Mouse (Mus musculus): Measurements from ENCODE around the gene Celf5.

Gene Celf5

DNA sequence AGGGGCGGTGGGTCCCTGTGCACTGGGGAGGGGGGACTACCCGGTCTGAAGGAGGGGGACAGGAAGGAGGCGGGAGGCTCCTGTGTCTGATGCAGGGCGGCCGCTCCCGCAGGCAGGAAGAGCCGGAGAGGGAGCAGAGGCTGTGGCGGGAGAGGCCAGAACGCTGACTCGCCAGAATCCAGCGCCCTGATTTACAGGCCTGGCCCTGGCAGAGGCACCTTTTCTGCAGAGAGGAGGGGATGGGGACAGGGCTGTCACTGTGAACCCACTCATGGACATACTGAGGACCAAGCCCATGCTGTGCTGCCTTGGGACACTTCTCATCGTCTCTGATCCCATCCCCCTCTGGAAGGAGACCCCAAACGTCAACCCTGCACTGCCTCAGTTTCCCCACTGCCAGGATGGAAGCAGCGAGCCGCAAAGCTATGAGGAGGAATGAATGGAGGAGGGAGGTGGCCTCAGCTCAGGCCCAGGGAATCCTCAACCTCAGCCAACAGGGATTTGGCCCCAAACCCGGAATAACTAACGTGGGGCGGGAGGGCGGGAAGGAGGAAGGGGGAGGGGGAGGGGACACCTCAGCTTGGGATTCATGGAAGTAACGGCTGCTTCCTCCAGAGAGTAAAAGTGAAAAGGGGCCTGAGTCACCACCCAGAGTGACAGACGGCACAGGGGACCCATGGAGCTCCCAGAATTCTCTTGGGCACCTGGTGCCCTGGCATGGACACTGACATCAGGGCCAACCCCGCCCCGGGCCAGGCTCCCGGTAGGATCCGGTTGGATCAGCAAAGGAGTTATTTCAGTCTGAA, 58.1 kb downstream of the Celf5 start:
- peak; percentile 13 for DNase-seq

DNA sequence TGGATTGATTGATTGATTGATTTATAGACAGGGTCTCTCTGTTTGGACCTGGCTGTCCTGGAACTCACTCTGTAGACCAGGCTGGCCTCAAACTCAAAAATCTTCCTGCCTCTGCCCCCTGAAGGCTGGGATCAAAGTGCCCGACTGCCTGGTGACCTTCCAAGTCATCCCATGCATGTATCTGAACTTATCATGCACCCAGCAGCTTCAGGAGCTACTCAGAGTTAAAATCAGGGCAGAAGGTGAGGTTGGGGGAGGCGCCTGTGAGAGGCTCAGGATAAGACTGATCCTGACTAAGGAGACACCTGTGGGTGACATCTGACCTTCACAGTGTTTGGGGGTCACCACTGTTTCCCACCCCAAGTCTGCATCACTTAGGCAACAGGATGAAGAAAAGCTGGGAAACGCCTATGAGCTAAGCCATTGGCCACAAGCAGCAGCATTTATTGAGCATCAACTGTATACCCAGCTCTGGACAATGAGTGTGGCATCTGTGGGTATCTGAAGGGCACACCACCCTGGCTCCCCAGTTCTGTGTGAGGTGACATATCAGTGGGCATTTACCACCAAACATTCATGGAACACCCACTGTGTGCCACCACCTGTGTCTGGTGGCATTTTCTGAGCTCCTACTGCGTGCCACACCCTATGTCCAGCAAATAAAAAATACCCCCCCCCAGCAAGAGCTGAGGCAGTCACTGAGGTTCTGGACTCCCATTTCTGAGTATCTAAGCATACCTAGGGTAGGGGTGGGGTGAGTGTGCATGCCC, 58.8 kb downstream of the Celf5 start:
- peak; percentile 3 for DNase-seq

DNA sequence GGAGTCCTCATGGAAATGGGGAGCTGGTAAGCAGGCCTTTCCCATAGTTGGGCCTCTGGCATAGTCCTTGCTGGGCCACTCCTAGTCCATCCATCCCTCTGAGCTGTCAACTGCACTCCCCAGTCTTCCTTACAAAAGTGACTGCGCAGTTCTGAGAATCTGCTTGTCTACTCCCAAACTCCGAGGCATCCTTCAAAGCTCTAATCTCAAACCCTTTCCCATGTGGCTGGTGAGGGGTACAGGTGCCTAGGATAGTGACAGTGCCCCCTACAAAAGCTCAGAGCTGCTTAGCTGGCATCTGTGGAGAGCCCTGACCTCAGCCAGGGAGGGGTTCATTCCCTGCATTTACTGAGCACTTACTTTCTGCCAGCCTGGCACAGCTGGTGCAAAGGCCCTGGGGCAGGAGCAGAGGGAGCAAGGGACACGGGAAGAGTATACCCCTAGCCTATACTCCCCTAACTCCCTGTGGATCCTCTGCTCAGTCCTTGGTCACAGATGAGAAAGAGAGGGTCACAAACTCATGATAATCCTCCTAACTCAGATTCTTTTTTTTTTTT, 59.8 kb downstream of the Celf5 start:
- peak; percentile 3 for DNase-seq

DNA sequence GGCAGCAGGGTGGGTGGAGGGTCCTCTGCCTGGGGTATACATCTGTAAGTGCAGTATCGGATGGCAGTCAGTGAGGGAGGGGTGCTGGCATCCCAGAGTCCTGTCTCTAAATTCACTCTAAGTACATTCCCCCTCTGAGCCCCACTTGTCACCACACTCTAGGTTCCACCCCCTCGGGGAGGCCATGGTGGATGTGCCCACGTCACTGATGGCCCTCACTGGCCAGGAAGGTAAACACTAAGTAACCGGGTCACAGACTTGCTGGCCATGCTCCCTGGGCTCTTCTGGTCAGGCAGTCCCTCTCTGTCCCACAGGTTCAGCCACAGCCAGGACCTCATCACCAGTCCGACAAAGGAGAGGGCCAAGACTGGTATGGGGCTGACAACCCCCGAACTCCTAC, 60.3 kb downstream of the Celf5 start:
- peak; percentile 2 for DNase-seq

DNA sequence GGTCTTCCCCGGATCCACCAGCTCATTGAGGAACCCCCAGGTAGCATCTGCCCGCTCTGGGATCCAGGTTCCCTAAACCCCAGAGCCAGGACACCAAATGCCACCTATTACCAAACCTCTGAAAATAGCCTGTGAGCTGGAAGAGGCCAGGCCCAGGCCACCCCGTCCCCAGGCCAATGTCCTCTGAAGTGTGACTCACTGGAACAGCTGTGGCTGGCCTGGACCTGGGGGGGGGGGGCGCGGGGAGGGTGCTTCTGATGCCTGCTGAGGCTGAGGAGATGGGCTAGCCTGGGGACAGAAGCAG, 60.8 kb downstream of the Celf5 start:
- DNase-seq, result peak; percentile 2

DNA sequence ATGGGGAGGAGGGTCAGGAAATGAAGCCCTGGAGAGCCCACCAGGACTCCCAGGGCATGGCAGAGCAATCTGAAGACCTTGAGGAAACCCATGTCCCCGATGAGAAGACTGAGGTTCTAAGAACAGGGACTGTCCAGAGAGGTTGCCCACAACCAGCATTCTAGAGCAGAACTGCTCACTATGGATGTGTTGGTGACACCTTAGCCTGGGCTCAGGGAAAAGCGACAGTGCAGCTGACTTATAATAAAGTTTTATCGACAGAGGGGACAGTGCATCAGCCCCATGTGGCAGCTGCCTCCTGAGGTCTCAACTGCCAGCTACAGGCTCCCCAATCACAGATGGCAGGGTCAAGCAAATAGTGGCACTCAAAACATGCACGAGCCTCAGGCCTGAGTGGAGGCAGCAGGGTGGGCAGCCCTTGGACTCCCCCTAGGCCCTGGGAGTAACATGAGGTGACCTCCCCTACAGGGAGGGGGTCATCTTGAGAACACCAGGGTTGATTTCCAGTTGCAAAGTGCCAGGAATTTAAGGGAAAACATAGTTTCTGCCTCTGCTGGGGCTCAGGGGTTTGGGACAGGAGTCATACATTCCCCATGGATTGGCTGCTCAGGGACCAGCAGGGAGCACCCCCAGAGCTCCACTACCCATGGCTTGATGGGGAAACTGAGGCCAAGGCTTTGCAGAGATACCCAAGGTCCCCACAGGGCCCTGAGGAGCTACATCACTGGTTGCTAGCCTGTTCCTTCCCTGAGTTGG, 61.3 kb downstream of the Celf5 start:
- peak; percentile 3 for DNase-seq

DNA sequence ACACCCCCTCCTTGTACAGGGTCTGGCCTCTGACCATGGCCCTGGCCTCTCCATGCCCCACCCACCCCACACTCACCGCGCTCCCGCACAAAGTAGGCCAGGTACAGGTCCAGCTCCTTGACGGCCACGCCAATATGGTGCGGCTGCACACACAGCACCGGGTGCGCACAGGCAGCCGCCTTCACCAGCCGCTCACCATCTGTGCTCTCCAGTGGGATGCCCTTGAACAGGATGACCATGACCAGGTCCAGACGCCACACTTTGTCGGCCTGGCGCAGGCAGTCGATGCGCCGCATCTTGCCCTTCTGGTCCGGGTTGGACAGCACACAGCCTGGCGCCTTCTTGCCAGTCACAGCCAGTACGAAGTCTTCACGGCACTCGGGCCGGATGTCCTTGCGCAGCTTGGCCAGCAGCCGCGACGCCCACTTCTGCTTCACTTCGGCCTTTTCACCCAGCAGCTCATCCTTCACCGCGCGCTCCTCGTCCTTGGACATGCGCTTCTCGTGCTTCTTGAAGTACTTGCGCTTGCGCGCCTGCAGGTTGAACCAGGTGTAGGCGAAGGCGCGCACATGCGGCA, 62.2 kb downstream of the Celf5 start:
- DNase-seq, result peak; percentile 6

DNA sequence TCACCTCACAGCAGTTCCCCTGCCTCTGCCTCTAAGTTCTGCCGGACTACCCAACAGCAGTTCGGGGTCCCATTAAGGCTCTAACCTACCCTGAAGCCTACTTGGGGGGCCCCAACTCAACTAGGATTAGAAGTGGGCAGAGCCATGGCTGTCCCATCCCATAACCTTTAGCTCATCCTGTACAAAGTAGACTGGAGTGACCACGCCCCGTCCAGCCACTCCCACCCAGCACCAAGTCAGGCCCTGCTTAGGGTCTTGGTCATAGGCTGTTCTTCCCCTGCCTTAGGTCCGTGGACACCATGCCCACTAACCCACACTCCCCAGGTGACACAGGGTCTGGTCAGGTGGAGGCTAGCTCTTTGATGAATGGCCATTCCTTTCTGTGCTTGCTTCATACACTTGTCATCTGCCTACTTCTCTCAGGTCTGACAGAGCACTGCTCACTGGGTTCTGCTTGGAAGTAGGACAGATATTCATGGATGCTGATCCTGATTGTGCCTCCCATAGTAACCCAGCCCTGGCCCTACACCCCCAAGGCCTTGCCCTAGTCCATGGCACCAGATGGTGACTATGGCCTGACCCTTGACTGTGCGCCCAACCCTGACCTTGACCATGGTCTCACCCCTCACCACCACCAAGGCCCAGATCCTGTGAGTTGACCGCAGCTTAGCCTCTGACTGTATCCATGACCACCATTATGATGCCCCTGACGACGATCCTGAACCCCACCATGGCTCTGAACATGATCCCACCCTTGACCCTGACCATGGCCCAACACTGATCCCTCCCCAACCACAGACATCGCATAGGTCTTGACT, 63.2 kb downstream of the Celf5 start:
- DNase-seq, result no peak

DNA sequence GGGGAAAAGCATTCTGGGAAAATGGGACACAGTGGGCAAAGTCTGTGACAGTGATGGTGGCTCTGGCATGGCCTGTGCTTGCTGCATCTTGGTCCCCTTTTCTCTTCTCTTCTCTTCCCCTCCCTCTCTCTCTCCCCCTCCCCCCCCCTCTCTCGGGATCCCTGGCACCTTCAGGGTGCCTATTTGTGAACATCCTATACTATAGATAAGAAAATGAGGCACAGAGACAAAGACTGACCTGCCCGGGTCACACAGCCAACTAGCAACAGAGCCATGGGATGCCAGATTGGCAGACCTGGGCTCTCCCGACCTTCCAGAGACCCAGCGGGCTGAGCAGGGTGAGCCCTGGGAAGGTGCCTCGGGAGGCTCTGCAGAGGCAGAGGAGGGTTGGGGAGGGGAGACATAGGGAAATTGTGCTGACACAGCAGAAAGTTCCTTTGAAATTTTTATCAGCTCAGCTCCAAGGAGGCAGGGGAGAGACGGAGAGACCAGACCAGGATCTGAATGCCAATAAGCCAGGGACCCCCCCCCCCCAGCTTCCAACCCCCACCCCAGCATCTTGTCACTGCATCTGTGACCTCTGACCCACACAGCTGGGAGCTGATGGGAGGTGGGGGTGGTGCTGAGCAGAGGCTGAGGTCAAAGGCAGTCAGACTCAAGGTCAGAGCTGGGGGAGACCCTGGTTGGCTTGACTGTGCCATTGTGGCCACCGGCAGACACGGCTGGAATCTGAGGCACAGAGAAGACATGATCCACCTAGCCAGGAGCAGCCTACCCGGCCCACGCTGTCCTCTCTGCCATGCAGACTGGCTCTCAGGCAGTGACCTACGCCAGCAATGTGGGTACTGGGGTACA, 64.1 kb downstream of the Celf5 start:
- DNase-seq, result no peak

DNA sequence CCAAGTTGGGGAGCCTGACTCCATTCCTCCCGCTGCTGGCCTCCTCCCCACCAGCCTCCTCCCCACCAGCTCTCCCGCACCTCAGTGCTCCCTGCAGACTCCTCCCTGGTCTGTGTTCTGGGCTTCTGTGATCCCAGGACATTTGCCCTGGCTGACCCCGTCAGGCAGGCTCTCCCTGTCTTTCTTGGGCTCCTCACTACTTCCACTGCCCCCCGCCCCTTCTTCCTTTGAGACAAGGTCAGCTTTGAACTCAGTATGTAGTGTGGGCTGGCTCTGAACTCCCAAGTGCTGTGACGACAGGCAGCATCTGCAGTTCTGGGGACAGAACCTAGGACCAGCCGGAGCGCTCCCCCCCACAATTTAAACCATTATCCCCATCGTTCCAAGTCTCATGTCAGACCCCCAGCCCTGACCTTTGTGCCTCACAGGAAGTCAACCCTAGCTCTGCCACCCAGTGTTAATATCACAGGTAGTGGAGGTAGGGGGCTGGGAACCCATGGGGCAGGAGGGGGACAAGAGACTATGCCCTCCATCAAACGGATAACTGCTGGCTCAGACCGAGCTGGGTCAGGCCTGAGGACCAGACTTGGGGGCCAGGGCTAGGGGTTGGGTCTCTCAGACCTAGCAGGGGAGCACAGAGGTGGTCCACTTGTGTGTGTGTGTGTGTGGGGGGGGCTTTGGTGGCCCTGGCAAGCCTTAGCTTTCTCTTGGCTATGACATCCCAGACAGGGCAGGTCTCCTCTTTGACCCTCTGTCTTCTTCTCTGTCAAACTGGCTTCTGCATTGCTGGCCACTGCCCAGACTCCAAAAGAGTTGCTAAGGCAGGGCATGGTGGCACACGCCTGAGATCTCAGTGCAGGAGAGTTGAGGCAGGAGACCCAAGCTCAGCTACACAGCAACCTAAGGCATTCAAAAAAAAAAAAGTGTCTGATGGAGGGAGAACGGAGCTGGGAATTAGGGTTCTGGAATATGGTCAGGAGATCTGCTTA, 65.0 kb downstream of the Celf5 start:
- no peak for DNase-seq

DNA sequence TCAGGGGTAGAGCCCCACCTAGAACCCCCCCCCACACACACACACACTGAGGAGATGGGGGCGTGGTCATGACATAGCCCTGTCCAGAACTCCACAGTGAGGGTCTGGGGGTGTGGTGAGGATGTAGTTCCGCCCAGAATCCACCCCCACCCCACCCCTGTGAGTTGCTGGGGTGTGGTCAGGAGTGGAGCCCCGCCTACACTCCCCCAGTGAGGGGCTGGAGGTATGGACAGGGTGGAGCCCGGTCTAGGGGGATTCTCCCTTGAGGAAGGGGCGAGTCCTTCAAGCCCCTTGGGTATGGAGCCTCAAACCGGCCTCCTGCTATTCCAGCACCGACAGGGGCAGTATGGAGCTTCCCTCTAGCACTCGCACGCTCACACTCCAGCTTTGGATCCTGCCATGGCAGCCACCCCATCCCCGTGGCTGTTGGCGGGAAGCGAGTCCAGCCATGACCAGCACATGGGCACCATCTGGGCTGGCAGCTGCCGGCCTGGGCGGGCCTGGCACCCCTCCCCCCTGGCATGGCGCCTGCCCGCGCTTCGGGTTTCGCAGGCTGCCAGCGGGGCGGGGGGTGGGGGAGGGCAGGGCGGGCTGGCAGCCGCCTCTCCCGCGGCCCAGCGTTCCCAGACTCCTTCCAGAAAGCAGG, 65.8 kb downstream of the Celf5 start:
- peak; percentile 85 for DNase-seq

DNA sequence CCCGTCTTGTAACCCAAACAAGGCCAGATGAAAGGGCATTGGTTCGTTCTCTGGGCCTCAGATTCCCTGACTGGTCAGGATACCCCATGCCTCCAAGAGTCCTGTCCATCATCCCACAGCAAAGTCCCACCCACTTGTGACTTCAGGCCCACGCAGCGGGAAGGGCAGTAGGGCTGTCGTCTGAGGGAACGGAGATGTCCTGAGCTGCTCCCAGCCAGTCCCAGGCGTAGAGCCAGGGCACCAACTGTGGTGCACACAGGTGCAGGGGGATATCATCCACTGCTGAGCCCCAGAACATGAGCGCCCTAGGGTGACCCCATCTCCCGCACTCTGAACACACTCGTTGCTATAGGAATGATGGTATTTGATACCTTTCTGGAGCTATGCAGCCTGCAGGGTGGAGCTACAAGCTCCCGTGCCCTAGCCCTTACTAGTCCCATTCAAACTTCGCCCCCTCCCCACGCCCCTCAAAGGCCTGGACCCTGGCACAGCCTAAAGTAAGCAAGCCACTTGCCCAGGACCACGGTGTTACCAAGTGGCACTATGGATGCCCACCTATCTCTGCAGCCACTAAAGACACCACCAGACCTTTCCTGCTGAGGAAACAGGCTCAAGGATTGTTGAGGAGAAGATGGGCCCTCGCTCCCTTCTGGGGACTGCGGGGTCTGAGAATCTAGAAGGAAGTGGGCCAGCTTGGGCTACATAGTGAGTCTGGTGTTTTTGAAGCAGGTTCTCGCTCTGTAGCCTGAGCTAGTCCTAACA, 66.8 kb downstream of the Celf5 start:
- no peak for DNase-seq

DNA sequence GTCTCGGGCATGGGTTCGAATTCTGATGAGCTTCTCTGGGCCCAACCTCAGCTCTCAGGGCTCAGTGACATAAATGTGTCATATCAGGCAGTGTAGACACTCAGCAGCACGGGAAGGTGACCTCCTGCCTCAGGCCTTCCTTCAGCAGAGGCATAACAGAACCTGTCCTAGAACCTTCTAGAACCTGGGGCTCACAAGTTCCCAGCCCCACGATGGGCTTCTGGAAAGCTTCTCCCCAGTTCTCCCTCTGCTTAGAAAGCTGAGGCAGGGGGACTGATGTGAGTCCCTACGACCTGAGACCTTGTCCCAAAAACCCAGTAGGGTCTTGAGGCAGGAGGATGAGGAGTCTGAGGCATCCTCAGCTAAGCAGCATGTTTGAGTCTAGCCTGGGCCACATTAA, 67.4 kb downstream of the Celf5 start:
- DNase-seq, result no peak

DNA sequence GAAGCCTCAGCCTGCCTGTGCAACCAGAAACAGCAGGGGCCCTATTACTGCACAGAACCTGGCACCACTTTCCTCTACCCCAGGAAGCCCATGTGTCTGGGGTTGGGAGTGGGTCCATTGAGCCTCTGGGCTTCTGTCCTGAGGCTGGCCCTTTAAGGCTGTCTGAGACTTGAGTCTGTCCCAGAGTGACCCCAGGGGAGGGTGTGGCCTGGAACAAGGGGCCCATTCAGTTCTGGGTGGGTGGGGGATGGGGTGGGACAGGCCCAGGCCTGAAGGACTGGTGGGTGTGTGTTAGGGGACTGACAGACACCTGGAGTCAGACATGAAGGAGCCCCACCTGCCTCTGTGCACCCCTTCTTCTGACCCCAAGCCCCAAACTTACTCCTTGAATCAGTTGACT, 67.8 kb downstream of the Celf5 start:
- DNase-seq, result no peak

DNA sequence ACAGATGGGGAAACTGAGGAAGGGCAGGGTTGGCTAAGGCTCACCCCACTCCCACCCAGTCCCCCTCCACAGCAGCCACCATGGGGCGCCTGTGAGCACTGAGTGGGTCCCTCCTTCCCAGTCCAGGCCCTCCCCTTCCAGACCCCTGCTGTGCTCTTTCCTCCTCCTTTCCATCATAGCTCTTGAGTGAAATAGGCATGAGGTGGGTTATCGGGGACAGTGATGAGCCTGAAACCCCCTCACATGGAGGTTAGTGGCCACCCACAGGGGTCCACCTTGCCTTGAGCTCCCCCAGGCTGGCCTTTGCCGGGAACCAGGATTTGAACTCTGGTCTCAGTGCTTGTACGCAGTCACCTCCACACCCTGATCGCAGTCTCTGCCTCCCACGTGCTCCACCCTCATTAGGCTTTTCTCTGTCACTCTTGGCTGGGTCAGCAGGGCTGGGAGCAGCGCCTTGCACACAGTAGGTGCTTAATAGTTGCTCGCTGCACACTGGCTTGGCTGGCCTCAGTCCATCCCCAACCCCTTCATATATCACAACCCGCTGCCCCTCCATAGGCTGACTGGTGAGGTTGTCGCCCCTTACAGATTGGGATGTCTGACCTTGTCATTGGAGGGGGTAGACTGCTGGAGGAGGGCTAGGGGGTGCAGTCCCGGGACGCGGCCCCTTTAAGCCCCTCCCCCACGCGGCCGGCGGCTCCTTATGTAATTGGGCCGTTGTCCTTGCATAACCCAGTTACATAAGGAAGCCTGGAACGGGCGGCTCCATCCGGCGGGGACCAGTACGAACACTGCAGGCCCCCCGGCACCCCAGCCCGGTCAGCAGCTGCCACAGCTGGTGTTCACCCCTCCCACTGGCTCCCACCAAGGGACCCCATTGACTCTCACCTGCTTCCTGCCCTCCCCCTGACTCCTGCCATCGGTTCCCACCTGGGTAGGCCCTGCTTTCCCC, 68.9 kb downstream of the Celf5 start:
- DNase-seq, result peak; percentile 79

DNA sequence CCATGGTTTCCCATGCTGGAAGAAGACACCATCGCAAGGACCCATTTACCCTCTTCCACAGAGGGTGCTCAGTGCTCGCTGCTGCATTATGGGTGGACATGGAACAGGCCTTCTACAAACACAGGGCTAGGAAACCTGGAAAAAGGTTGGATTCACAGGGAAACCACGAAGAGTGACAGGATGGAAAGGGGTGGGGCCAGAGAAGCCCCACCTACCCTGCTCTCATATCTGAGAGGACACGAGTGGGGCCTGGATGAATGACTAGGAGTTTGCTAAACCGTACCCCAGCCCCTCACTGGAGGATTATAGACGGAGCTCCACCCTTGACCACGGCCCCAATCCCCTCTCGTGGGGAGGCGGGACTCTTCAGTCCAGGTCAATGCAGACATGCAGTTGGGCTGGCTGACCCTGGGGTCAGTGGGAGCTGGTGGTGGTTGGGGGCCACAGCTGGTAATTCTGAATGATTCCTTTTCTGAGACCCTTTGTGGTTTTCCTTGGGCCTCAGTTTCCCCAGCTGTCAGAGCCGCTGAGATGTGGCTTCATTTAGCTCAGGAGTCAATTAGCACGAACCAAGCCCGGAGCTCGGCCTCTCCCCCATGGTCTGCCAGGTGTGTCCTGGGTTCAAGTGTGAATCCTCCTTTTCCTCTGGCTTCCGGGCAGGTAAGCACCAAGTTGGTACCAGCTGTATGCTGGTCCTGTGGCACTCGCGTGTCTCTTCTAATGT, 69.8 kb downstream of the Celf5 start:
- DNase-seq, result no peak

All from right cerebral cortex, postnatal 25 days (tissue).